Mouse (Mus musculus): ENCODE data around the gene Tgif1.

DNA sequence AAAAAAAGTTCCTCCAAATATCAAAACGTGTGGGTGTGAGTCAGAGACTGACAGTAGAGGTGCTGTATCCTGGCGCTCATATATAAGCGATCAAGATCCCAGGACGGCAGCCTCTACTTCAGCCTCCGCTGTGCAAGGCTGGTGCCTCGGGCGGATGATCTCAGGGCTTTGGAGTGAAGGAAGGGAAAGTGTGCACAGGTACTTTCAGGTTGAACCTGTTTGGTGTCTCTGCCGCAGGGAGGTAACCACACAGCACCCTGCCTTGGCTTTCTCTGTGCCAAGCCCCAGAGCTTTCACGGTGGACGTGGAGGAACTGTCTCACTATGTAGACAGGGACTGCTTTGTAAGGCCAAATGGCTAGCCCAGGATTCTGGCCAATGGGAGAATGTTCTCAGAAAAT is 35.3 kb upstream of the Tgif1 start:
- TF ChIP-seq CTCF (conservative IDR thresholded peaks at IDR 0.05; ENCODE audit: insufficient read depth, insufficient read length, low read depth, low read length) (no peak), POLR2A (IDR thresholded peaks at IDR 0.05; ENCODE audit: low read depth, low read length) (no peak)

Data from kidney, adult 2 months (tissue).